Mouse (Mus musculus) limb, embryonic 15.5 days (tissue): ENCODE measurements around the gene Ankrd13d. TPM values are rescaled to one million over a fixed set of nuclear protein-coding genes. Genes with fewer than 3 reads are reported as not detected.

Experiments
- ATAC-seq: fragments of 200-750 bp; cut with Nextera tagmentation; 2 replicates; pipeline ENCODE4 v1.8.0; 2017; ENCODE audit warnings: low read depth, moderate TSS enrichment; ENCODE audit not compliant: insufficient number of reproducible peaks, low FRiP score, low TSS enrichment
- H3K27ac ChIP-seq: fragments of 300-500 bp; sonication (generic); 2 replicates; pipeline ENCODE4 v1.5.1; 2015; ENCODE audit warnings: moderate library complexity, mild to moderate bottlenecking, inconsistent platforms
- H3K27me3 ChIP-seq: fragments of 300-500 bp; sonication (generic); 2 replicates; pipeline ENCODE4 v1.6.1; 2015; ENCODE audit warnings: inconsistent platforms
- H3K36me3 ChIP-seq: fragments of 300-500 bp; sonication (generic); 2 replicates; pipeline ENCODE4 v1.6.1; 2015; ENCODE audit warnings: inconsistent platforms
- H3K4me1 ChIP-seq: fragments of 300-500 bp; sonication (generic); 2 replicates; pipeline ENCODE4 v1.6.1; 2015; ENCODE audit warnings: inconsistent platforms
- H3K4me2 ChIP-seq: fragments of 300-500 bp; sonication (generic); 2 replicates; pipeline ENCODE4 v1.6.1; 2015; ENCODE audit warnings: mild to moderate bottlenecking, inconsistent platforms
- H3K4me3 ChIP-seq: fragments of 300-500 bp; sonication (generic); 2 replicates; pipeline ENCODE4 v1.5.1; 2015; ENCODE audit warnings: mild to moderate bottlenecking, inconsistent platforms
- H3K9ac ChIP-seq: fragments of 300-500 bp; sonication (generic); 2 replicates; pipeline ENCODE4 v1.6.1; 2015; ENCODE audit warnings: inconsistent platforms
- H3K9me3 ChIP-seq: fragments of 300-500 bp; sonication (generic); 2 replicates; pipeline ENCODE4 v1.6.1; 2016; ENCODE audit warnings: inconsistent platforms
- WGBS: fragments of 180-500 bp; shearing (Covaris S2); methylation state at CpG from one replicate; pipeline ENCODE4 v1.1.7; 2015; 5-methylcytosine and 5-hydroxymethylcytosine counted together
- polyA plus RNA-seq: library from polyadenylated mRNA; unstranded; fragments of >200 nt; fragmentation: Nextera tagmentation; extraction: Ambion mirVana; gene quantifications from 2 replicates; pipeline ENCODE4 v1.2.1, GENCODE M21; 2015

Gene Ankrd13d
- polyA plus RNA-seq, 1 experiment from 2014 or later: 11.8 TPM

DNA sequence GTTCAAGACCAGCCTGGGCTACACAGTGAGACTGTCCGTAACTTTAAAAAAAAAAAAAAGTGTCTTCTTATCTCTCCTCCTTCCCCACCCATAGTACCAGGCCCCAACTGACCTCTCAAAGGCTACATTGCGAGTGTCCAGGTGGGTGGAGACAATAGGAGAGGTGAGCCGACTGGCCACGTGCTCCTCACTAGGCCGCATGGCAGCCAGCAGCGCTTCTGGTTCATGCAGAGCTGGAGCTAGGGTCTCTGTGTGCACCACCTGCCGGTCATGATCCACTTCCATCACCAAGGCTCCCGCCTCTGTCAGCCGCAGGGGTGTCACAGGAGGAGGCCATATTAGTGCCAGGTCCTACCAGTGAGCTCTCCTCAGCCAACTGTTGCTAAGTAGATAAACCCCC, 2.5 kb downstream of the Ankrd13d start:
- WGBS: 95% methylated on average over 9 of the region's 9 CpGs
- no peak overlapping the region for H3K9ac ChIP-seq
- H3K4me3 ChIP-seq: no peak overlapping the region

DNA sequence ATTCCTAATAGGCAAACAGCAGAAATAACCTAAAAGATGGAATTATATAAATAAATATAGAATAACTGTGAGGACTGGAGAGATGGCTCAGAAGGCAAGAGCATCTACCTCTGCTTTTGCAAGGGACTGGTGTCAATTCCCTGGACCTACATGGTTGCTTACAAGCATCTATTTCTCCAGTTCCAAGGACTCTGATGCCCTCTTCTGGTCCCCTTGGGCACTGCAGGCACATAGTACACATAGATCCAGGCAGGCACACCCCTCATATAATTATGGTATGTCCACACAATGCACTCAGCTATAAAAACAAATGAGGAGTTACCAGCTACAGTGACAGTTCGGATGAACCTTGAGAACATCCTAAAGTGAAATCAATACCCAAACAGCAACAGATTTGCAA, 3.5 kb downstream of the Ankrd13d start:
- no peaks in the 10 kb centered on the region for H3K9me3 ChIP-seq
- H3K9ac ChIP-seq: no peak overlapping the region
- no peaks in the 10 kb centered on the region for H3K27me3 ChIP-seq
- peaks cover 16% of the 10 kb centered on the region for H3K4me1 ChIP-seq
- no peak for ATAC-seq
- H3K4me2 ChIP-seq: no peak overlapping the region
- 94% methylated on average over 1 of the region's 1 CpGs for WGBS
- peaks cover 18% of the 10 kb centered on the region; the same call in 1 of the 2 replicates for H3K36me3 ChIP-seq
- H3K4me3 ChIP-seq: no peak overlapping the region
- H3K27ac ChIP-seq: no peak overlapping the region

More for the DNA sequence above, 2.5 kb downstream of the Ankrd13d start:
- Histone ChIP-seq H3K36me3 (peaks cover 19% of the 10 kb centered on the region), H3K9me3 (no peaks in the 10 kb centered on the region), H3K4me2 (no peak overlapping the region), H3K27me3 (no peaks in the 10 kb centered on the region), H3K4me1 (peaks cover 16% of the 10 kb centered on the region), H3K27ac (no peak overlapping the region)
- no peak for ATAC-seq

DNA sequence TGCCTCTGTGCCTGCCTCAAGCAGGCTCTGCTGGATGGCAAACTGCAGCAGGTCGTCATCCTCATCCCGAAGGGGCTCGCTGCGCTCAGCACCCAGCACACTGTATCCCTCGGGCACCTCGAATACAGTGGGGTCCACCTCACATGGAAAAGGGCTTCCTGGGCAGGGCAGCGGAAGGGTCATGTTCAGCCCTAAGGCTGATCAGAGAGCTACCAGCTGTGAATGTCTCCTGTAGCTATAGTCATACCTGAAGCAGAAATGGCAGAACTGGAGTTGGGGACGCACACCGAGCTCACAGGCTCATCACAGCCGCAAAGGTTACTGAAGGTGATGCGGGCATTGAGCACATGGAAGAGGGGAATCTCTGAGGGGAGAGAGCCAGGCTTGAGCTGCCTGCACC, 12.0 kb downstream of the Ankrd13d start:
- no peak overlapping the region for H3K4me2 ChIP-seq
- no peak overlapping the region for H3K4me3 ChIP-seq
- no peaks in the 10 kb centered on the region for H3K27me3 ChIP-seq
- peaks cover 18% of the 10 kb centered on the region for H3K4me1 ChIP-seq
- H3K9me3 ChIP-seq: no peaks in the 10 kb centered on the region
- no peak overlapping the region for H3K9ac ChIP-seq
- 94% methylated on average over 11 of the region's 11 CpGs for WGBS
- H3K36me3 ChIP-seq: peaks cover 20% of the 10 kb centered on the region
- H3K27ac ChIP-seq: no peak overlapping the region
- ATAC-seq: no peak

DNA sequence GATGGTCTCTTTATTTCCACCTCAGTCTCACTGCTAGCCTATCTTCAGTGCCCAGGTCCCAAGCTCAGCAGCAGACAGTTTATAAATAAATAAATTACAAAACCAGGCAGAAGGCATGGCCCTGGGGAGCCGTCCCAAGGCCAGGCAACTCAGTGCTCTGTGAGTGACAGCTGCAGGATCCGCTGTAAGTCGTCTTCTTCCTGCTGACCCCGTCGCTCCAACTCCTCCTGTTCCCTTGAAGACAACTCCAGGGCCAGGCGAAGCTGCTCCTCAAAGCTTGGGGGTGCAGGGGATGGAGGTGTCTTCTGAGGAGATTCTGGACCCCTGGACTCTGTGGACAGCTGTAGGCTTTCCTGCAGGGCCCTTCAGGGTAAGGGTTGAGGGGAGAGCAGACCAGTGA, 12.8 kb downstream of the Ankrd13d start:
- H3K36me3 ChIP-seq: peaks cover 24% of the 10 kb centered on the region
- H3K27me3 ChIP-seq: no peaks in the 10 kb centered on the region
- no peaks in the 10 kb centered on the region for H3K9me3 ChIP-seq
- H3K9ac ChIP-seq: no peak overlapping the region
- 78% methylated on average over 6 of the region's 6 CpGs for WGBS
- H3K27ac ChIP-seq: no peak overlapping the region
- no peak overlapping the region for H3K4me3 ChIP-seq
- H3K4me2 ChIP-seq: no peak overlapping the region
- no peak for ATAC-seq
- peaks cover 18% of the 10 kb centered on the region for H3K4me1 ChIP-seq

DNA sequence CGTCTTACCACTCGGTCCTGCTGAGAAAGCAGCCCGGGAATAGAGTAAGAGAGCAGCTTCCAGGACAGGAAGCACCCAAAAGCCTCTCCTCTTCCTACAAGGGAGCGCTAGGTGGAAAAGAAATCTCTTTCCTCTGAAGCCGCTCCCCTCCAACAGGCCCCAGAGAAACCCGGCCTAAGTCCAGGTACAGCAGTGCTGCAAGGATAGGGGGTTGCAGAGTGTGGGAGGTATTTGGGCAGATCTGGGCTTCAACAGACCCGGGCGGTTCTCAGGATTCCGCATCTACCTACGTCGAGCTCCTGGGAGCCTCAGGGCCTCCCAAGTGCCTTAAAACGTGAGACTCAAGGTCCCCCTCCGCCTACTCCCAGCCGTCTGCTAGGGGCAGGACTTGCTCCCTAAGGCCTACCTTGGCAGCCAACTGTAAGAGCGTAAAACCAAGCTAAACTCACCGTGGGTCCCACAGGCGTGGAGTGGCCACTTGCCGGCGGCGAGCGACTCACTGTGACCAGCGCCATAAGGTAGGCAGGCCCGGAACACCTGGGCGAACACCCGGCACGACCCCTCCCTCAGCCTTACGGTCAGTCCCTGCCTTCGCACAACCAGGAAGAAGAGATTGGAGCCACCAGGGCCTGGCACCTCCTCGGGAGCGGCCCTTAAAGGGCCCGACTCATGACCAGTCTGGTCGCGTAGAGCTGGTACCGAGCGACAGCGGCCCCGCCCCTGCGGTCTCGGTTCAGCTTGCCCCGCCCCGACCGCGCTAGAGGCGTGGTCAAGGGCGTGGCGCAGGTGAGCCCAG, 14.2 kb downstream of the Ankrd13d start, which contains the start of gene Ssh3:
TSS of gene Ssh3 (minus strand) at position 615 of the 796 bp plus-strand sequence.
- H3K27ac ChIP-seq: peak within 1 kb of the TSS; percentile 71
- H3K9ac ChIP-seq: peak within 1 kb of the TSS; percentile 56
- WGBS: 4% methylated on average over 46 of the region's 46 CpGs
- H3K27me3 ChIP-seq: no peaks in the 10 kb centered on the region
- H3K36me3 ChIP-seq: peaks cover 34% of the 10 kb centered on the region
- H3K9me3 ChIP-seq: no peaks in the 10 kb centered on the region
- peak within 1 kb of the TSS; percentile 75 for H3K4me2 ChIP-seq
- peak; percentile 66; the same call in 1 of the 2 replicates for ATAC-seq
- peak within 1 kb of the TSS; percentile 57 for H3K4me3 ChIP-seq
- peaks cover 20% of the 10 kb centered on the region for H3K4me1 ChIP-seq

- no peaks in the 10 kb centered on the region for H3K9me3 ChIP-seq
- H3K4me3 ChIP-seq: no peak overlapping the region
- H3K36me3 ChIP-seq: peaks cover 32% of the 10 kb centered on the region
- H3K4me1 ChIP-seq: peaks cover 25% of the 10 kb centered on the region
- H3K9ac ChIP-seq: no peak overlapping the region
- no peak overlapping the region for H3K27ac ChIP-seq
- H3K4me2 ChIP-seq: no peak overlapping the region
- WGBS: 68% methylated on average over 4 of the region's 4 CpGs
- ATAC-seq: no peak
- H3K27me3 ChIP-seq: no peaks in the 10 kb centered on the region
These were observed 17.0 kb downstream of the Ankrd13d start for GRCm38 (mm10) chr19:4265956-4266355.

DNA sequence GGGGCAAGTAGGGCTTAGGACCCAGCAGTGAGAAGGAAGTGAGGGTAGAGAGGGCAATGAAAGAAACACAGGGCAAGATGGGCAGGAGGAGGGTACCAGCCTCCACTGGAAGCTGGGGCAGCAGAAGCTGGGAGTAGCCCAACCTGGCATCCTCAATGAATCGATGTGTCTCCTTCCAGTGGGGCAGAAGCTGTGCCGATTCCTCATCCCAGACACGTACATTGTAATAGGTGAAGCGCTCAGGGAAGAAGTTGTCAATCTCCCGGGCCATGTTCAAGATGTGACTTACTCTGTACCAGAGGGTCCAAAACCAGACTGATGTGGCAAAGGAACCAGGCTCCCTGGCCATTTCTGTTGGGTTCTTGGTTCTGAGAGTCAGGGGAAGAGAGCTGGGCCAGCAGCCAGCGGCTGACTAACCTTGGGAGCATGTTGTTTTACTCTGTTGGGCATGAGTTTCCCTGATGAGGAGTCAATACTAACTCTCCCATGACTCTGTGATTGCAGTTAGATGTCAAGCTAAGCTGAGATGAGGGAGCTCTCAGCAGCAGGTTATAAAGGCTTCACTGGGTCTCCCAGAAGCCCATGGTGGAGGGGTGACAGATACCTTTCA, 18.7 kb downstream of the Ankrd13d start:
- Histone ChIP-seq H3K9me3 (no peaks in the 10 kb centered on the region), H3K4me1 (peaks cover 23% of the 10 kb centered on the region), H3K27me3 (no peaks in the 10 kb centered on the region), H3K9ac (no peak overlapping the region), H3K4me3 (no peak overlapping the region), H3K27ac (no peak overlapping the region), H3K36me3 (peaks cover 26% of the 10 kb centered on the region), H3K4me2 (no peak overlapping the region)
- no peak for ATAC-seq
- WGBS: 93% methylated on average over 6 of the region's 6 CpGs

GRCm38 (mm10) chr19:4263702-4264101, 19.2 kb downstream of the Ankrd13d start:
- no peak overlapping the region for H3K9ac ChIP-seq
- H3K4me2 ChIP-seq: no peak overlapping the region
- H3K9me3 ChIP-seq: no peaks in the 10 kb centered on the region
- no peak for ATAC-seq
- WGBS: 58% methylated on average over 14 of the region's 14 CpGs
- H3K27me3 ChIP-seq: no peaks in the 10 kb centered on the region
- H3K4me3 ChIP-seq: no peak overlapping the region
- no peak overlapping the region for H3K27ac ChIP-seq
- H3K36me3 ChIP-seq: peaks cover 26% of the 10 kb centered on the region
- H3K4me1 ChIP-seq: peaks cover 18% of the 10 kb centered on the region

- 71% methylated on average over 6 of the region's 6 CpGs for WGBS
- Histone ChIP-seq H3K4me2 (no peak overlapping the region), H3K4me3 (no peak overlapping the region)
These were observed 20.2 kb downstream of the Ankrd13d start for GRCm38 (mm10) chr19:4262756-4263155.

GRCm38 (mm10) chr19:4261038-4261698, 21.8 kb downstream of the Ankrd13d start:
- Histone ChIP-seq H3K4me1 (peaks cover 16% of the 10 kb centered on the region), H3K27ac (no peak overlapping the region), H3K9ac (no peak overlapping the region), H3K9me3 (no peaks in the 10 kb centered on the region), H3K27me3 (no peaks in the 10 kb centered on the region), H3K4me2 (no peak overlapping the region), H3K4me3 (no peak overlapping the region), H3K36me3 (peaks cover 23% of the 10 kb centered on the region)
- WGBS: 62% methylated on average over 8 of the region's 8 CpGs
- ATAC-seq: no peak

More at GRCm38 (mm10) chr19:4262756-4263155, 20.2 kb downstream of the Ankrd13d start:
- no peak overlapping the region for H3K27ac ChIP-seq
- peaks cover 26% of the 10 kb centered on the region for H3K36me3 ChIP-seq
- H3K27me3 ChIP-seq: no peaks in the 10 kb centered on the region
- no peak for ATAC-seq
- no peaks in the 10 kb centered on the region for H3K9me3 ChIP-seq
- no peak overlapping the region for H3K9ac ChIP-seq
- H3K4me1 ChIP-seq: peaks cover 13% of the 10 kb centered on the region

GRCm38 (mm10) chr19:4257897-4258252, 25.1 kb downstream of the Ankrd13d start:
- H3K4me1 ChIP-seq: peaks cover 9% of the 10 kb centered on the region
- H3K9ac ChIP-seq: peak overlapping the region; percentile 54
- H3K27me3 ChIP-seq: no peaks in the 10 kb centered on the region
- peak overlapping the region; percentile 63 for H3K4me3 ChIP-seq
- H3K36me3 ChIP-seq: no peaks in the 10 kb centered on the region
- no peak for ATAC-seq
- WGBS: 19% methylated on average over 12 of the region's 12 CpGs
- H3K27ac ChIP-seq: peak overlapping the region; percentile 47; the same call in 1 of the 2 replicates
- peak overlapping the region; percentile 71 for H3K4me2 ChIP-seq
- no peaks in the 10 kb centered on the region for H3K9me3 ChIP-seq
